Comparison of ENCODE assay signal across 15 mouse cellular contexts in the genomic region with DNA sequence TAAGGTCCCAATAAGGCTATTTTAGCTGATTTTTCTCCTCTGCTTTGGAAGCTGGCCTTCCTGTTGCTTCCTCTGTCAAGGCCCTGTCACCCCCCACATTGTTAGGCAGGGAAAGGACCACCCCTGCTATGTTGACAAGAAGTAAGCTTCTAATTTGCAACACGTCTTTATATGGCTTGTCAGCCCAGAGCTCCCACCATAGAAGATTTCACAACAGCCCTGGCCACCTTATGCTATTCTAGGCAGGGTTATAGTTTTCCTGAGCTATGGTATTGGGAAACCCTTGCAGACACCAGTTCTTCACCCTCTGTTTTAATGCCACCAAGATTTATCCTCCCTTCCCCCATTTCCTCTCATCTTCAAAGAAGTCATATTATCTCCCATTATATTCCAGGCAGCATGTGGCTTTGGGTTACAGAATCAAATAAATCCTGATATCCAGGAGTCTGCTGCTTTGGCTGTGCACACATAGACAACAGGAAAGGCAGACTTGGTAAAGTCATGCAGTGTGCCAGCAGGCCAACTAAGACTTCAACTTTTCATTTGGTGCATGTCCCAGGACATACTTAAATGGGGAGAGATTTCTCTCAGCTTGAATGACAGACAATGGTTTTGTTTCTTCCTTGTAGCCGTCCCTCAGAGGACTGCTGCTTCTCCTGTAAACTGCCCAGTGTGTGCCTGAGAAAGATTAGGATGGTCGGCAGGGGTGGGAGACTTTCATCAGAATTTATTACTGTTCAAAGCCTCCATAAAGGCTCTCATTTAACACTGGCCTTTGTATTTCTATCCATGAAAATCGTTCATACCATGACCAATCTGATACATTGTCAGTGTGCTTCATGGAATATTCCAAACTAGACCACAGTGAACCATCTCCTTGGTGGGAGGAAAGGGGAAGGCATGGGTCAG.
DNase-seq lines count a peak whose midpoint lies in the region; ATAC-seq and TF ChIP-seq lines count a peak whose summit lies in the region.
"Had no signal": no experiment of that assay in that cellular context is flagged by ENCODE, and none has a peak within 500 bp of the region (broad histone marks: within the 10 kb centered on the region; RNA-seq: fewer than 3 reads in every experiment).

No protein-coding gene starts in this region.

- peaks cover 11% of the 10 kb centered on the region; the same call in 1 of the 2 replicates for H3K4me1 ChIP-seq in lung, embryonic 15.5 days
- no peaks in the 10 kb centered on the region for H3K4me1 ChIP-seq in lung, adult 2 months (ENCODE audit: control insufficient read depth, insufficient read depth, low read length)
- H3K4me1 ChIP-seq in hindbrain, embryonic 10.5 days (replicated peaks) = peaks cover 23% of the 10 kb centered on the region
- no peaks in the 10 kb centered on the region for H3K4me1 ChIP-seq in hindbrain, embryonic 16.5 days (ENCODE audit: control insufficient read depth, insufficient read depth, low read depth, low read length)
- H3K4me1 ChIP-seq: heart, embryonic 15.5 days had no signal

- no peaks in the 10 kb centered on the region for H3K36me3 ChIP-seq in lung, embryonic 15.5 days
- no peaks in the 10 kb centered on the region for H3K36me3 ChIP-seq in hindbrain, embryonic 10.5 days
- H3K36me3 ChIP-seq in hindbrain, embryonic 16.5 days (ENCODE audit: control insufficient read depth, insufficient read depth, low read length) = no peaks in the 10 kb centered on the region
- H3K36me3 ChIP-seq: embryonic facial prominence, embryonic 10.5 days; heart, embryonic 15.5 days had no signal

- H3K9me3 ChIP-seq in lung, embryonic 15.5 days = no peaks in the 10 kb centered on the region
- no peaks in the 10 kb centered on the region for H3K9me3 ChIP-seq in hindbrain, embryonic 10.5 days
- no peaks in the 10 kb centered on the region for H3K9me3 ChIP-seq in hindbrain, embryonic 16.5 days (ENCODE audit: control insufficient read depth, low read length)
- H3K9me3 ChIP-seq: embryonic facial prominence, embryonic 10.5 days; heart, embryonic 15.5 days had no signal

- H3K4me2 ChIP-seq in lung, embryonic 15.5 days = no peak overlapping the region
- no peak overlapping the region for H3K4me2 ChIP-seq in hindbrain, embryonic 16.5 days (ENCODE audit: low read length)
- H3K4me2 ChIP-seq: heart, embryonic 15.5 days; liver, embryonic 11.5 days had no signal

- TF ChIP-seq POLR2A in lung, adult 2 months (IDR thresholded peaks at IDR 0.05; ENCODE audit: borderline replicate concordance, extremely low read depth, low read depth, low read length) = no peak

- 51% methylated on average over 4 of the region's 4 CpGs for WGBS in lung, embryonic 15.5 days
- 63% methylated on average over 4 of the region's 4 CpGs for WGBS in lung, adult 2 months
- WGBS in hindbrain, embryonic 10.5 days = 42% methylated on average over 4 of the region's 4 CpGs
- WGBS in hindbrain, embryonic 16.5 days = 29% methylated on average over 4 of the region's 4 CpGs

- no peak overlapping the region for H3K4me3 ChIP-seq in lung, embryonic 15.5 days
- no peak overlapping the region for H3K4me3 ChIP-seq in lung, adult 2 months (replicated peaks; ENCODE audit: extremely low read depth, low read depth, low read length)
- no peak overlapping the region for H3K4me3 ChIP-seq in hindbrain, embryonic 10.5 days
- H3K4me3 ChIP-seq in hindbrain, embryonic 16.5 days (ENCODE audit: low read length) = no peak overlapping the region
- H3K4me3 ChIP-seq: embryonic facial prominence, embryonic 10.5 days; heart, embryonic 15.5 days; megakaryocyte, embryonic 14.5 days had no signal

- TF ChIP-seq CTCF in lung, adult 2 months (IDR thresholded peaks at IDR 0.05; ENCODE audit: insufficient read depth, low read length) = no peak

- H3K9ac ChIP-seq in lung, embryonic 15.5 days = no peak overlapping the region
- H3K9ac ChIP-seq in hindbrain, embryonic 16.5 days (ENCODE audit: low read depth, low read length) = no peak overlapping the region
- H3K9ac ChIP-seq: heart, embryonic 15.5 days had no signal

- ATAC-seq in lung, embryonic 15.5 days (ENCODE audit: borderline replicate concordance, extremely low read depth, low FRiP score, low TSS enrichment) = peak; percentile 94
- ATAC-seq in hindbrain, embryonic 16.5 days = 0 out of 2 replicates have a peak, but pooled peaks have one; percentile 27

- peak overlapping the region; percentile 74 for H3K27ac ChIP-seq in lung, embryonic 15.5 days
- peak overlapping the region; percentile 24; the same call in 1 of the 2 replicates for H3K27ac ChIP-seq in hindbrain, embryonic 10.5 days
- no peak overlapping the region for H3K27ac ChIP-seq in hindbrain, embryonic 16.5 days (ENCODE audit: low read depth, low read length)
- H3K27ac ChIP-seq: heart, embryonic 15.5 days had no signal

- no peaks in the 10 kb centered on the region for H3K27me3 ChIP-seq in lung, embryonic 15.5 days
- no peaks in the 10 kb centered on the region for H3K27me3 ChIP-seq in hindbrain, embryonic 10.5 days (ENCODE audit: insufficient read depth, poor library complexity, severe bottlenecking)
- no peaks in the 10 kb centered on the region for H3K27me3 ChIP-seq in hindbrain, embryonic 16.5 days (replicated peaks; ENCODE audit: control insufficient read depth, insufficient read depth, low read length)
- H3K27me3 ChIP-seq: CH12.LX; heart, embryonic 15.5 days had no signal

- DNase-seq in lung, adult 2 months = no peak
- no peak for DNase-seq in hindbrain, embryonic 10.5 days (ENCODE audit: low spot score)
- peak; percentile 59 for DNase-seq in mesoderm, embryonic 11.5 days (ENCODE audit: low read depth, low spot score)
- DNase-seq in spleen, adult 18-20 months = no peak
- DNase-seq in cerebellum, postnatal 36 days = no peak
- no peak for DNase-seq in spleen, postnatal 10 days (ENCODE audit: low spot score in 2 of 2)
- DNase-seq: heart, adult 11 months; kidney, postnatal 25 days had no signal
